Comparison of ENCODE assay signal across 8 mouse cellular contexts in the genomic region with DNA sequence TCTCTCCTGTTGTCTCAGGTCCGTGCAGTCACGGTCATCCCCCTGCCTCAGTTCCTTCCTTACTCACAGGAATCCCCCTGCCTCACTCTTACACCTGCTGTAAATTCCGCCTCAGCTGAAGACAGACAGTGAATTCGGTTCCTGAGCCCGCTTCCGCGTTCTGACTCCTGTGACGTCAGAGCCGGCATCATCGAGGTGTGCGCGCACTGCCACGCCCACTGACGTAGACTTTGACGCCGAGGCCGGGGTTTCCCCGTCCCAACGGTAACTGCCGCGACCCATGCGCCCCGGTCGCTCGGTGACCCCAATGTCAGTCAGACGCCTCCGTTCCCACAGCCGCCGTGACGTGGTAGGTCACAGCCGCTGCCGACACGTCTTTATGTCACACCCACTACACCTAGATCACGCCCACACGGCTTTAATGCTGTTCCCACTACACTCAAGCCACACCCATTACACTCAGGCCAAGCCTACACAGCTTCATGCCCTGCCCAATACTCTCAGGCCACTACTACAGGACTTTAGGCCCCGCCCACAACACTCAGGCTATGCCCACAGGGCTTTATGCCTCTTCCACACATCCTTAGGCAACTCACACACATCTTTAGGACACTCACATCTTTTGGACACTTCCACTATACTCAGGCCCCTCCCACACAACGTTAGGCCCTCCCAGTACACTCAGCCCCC.
DNase-seq lines count a peak whose midpoint lies in the region; ATAC-seq and TF ChIP-seq lines count a peak whose summit lies in the region.

No protein-coding gene starts in this region.

- TF ChIP-seq CTCF in liver, embryonic 14.5 days (IDR thresholded peaks at IDR 0.05; ENCODE audit: low read depth): no peak
- TF ChIP-seq CTCF in stomach, postnatal 0 days (IDR thresholded peaks at IDR 0.05; ENCODE audit: low read depth): no peak

- under 1% methylated on average over 37 of the region's 37 CpGs for WGBS in embryonic facial prominence, embryonic 12.5 days
- under 1% methylated on average over 37 of the region's 37 CpGs for WGBS in heart, embryonic 11.5 days (ENCODE audit: insufficient replicate concordance)
- under 1% methylated on average over 37 of the region's 37 CpGs for WGBS in kidney, embryonic 16.5 days
- WGBS in liver, embryonic 14.5 days (ENCODE audit: insufficient replicate concordance): under 1% methylated on average over 37 of the region's 37 CpGs
- under 1% methylated on average over 37 of the region's 37 CpGs for WGBS in stomach, postnatal 0 days

- 0 out of 2 replicates have a peak, but pooled peaks have one; percentile 10 for TF ChIP-seq EP300 in liver, embryonic 14.5 days (IDR thresholded peaks at IDR 0.05; ENCODE audit: low read depth)
- no peak for TF ChIP-seq EP300 in stomach, postnatal 0 days (optimal IDR thresholded peaks at IDR 0.05)

- no peaks in the 10 kb centered on the region for H3K36me3 ChIP-seq in embryonic facial prominence, embryonic 12.5 days
- no peaks in the 10 kb centered on the region for H3K36me3 ChIP-seq in heart, embryonic 11.5 days (ENCODE audit: control insufficient read depth, insufficient read depth, low read length)
- no peaks in the 10 kb centered on the region for H3K36me3 ChIP-seq in kidney, embryonic 16.5 days (ENCODE audit: insufficient read depth, low read length)
- no peaks in the 10 kb centered on the region for H3K36me3 ChIP-seq in liver, embryonic 14.5 days (replicated peaks; ENCODE audit: control insufficient read depth, insufficient read depth, low read depth)
- H3K36me3 ChIP-seq in stomach, postnatal 0 days (ENCODE audit: control insufficient read depth, insufficient read depth, low read length): no peaks in the 10 kb centered on the region

- ATAC-seq in embryonic facial prominence, embryonic 12.5 days (ENCODE audit: insufficient number of reproducible peaks, insufficient read depth, low FRiP score, low TSS enrichment): peak; percentile 72
- ATAC-seq in heart, embryonic 11.5 days (replicated peaks; ENCODE audit: insufficient number of reproducible peaks, low FRiP score, low TSS enrichment): peak; percentile 67
- peak; percentile 76 for ATAC-seq in kidney, embryonic 16.5 days (ENCODE audit: low FRiP score, low TSS enrichment)
- peak; percentile 50 for ATAC-seq in liver, embryonic 14.5 days (ENCODE audit: insufficient read depth)
- peak; percentile 80 for ATAC-seq in stomach, postnatal 0 days (ENCODE audit: low FRiP score, low TSS enrichment)

- peak overlapping the region; percentile 60 for H3K4me3 ChIP-seq in embryonic facial prominence, embryonic 12.5 days
- H3K4me3 ChIP-seq in heart, embryonic 11.5 days (ENCODE audit: low read depth, low read length): peak overlapping the region; percentile 72
- H3K4me3 ChIP-seq in kidney, embryonic 16.5 days (ENCODE audit: low read length): peak overlapping the region; percentile 69
- peak overlapping the region; percentile 71 to 88 for H3K4me3 ChIP-seq in liver, embryonic 14.5 days (ENCODE audit: insufficient read depth in 1 of 2, low read depth in 2 of 2, low read length in 2 of 2)
- peak overlapping the region; percentile 63 for H3K4me3 ChIP-seq in stomach, postnatal 0 days (ENCODE audit: low read depth, low read length)

- no peaks in the 10 kb centered on the region for H3K4me1 ChIP-seq in embryonic facial prominence, embryonic 12.5 days
- 0 out of 2 replicates have a peak, but pooled peaks cover 4% of the 10 kb centered on the region for H3K4me1 ChIP-seq in heart, embryonic 11.5 days (ENCODE audit: control insufficient read depth, insufficient read depth, low read length)
- H3K4me1 ChIP-seq in kidney, embryonic 16.5 days (ENCODE audit: insufficient read depth, low read length): peaks cover 3% of the 10 kb centered on the region; the same call in 1 of the 2 replicates
- peaks cover 5% of the 10 kb centered on the region in 2 experiments; a peak in 2 of 4 replicates for H3K4me1 ChIP-seq in liver, embryonic 14.5 days (replicated peaks; ENCODE audit: control insufficient read depth in 2 of 2, insufficient read depth in 2 of 2, low read length in 1 of 2)
- H3K4me1 ChIP-seq in stomach, postnatal 0 days (replicated peaks; ENCODE audit: control insufficient read depth, insufficient read depth): no peaks in the 10 kb centered on the region

- DNase-seq in B cell, adult 2 months: peak; percentile 98
- peak; percentile 91 for DNase-seq in adrenal gland, postnatal 14 days
- peak; percentile 50 to 81 (median 68) for DNase-seq in liver, embryonic 14.5 days (ENCODE audit: low read depth in 3 of 3, low spot score in 3 of 3)
- DNase-seq in natural killer cell, adult 2 months (ENCODE audit: low spot score in 2 of 2): peak; percentile 98
- DNase-seq in stomach, postnatal 0 days (ENCODE audit: low spot score): peak; percentile 92

- H3K9me3 ChIP-seq in embryonic facial prominence, embryonic 12.5 days: peaks cover 5% of the 10 kb centered on the region; the same call in 1 of the 2 replicates
- H3K9me3 ChIP-seq in heart, embryonic 11.5 days (replicated peaks; ENCODE audit: control insufficient read depth, low read length): peaks cover 13% of the 10 kb centered on the region
- peaks cover 14% of the 10 kb centered on the region for H3K9me3 ChIP-seq in kidney, embryonic 16.5 days (ENCODE audit: low read length)
- peaks cover 3% of the 10 kb centered on the region for H3K9me3 ChIP-seq in liver, embryonic 14.5 days (ENCODE audit: control insufficient read depth, low read length)
- H3K9me3 ChIP-seq in stomach, postnatal 0 days (ENCODE audit: control insufficient read depth, low read length): no peaks in the 10 kb centered on the region

- peak overlapping the region; percentile 49 for H3K4me2 ChIP-seq in embryonic facial prominence, embryonic 12.5 days (replicated peaks)
- H3K4me2 ChIP-seq in heart, embryonic 11.5 days: peak overlapping the region; percentile 63
- peak overlapping the region; percentile 54 for H3K4me2 ChIP-seq in kidney, embryonic 16.5 days (replicated peaks; ENCODE audit: low read depth, low read length)
- H3K4me2 ChIP-seq in liver, embryonic 14.5 days (ENCODE audit: low read depth): peak overlapping the region; percentile 89
- H3K4me2 ChIP-seq in stomach, postnatal 0 days (replicated peaks; ENCODE audit: low read depth): peak overlapping the region; percentile 64

- H3K27ac ChIP-seq in embryonic facial prominence, embryonic 12.5 days: peak overlapping the region; percentile 96
- peak overlapping the region; percentile 97 for H3K27ac ChIP-seq in heart, embryonic 11.5 days (ENCODE audit: low read depth, low read length)
- peak overlapping the region; percentile 99 for H3K27ac ChIP-seq in kidney, embryonic 16.5 days (ENCODE audit: low read length)
- H3K27ac ChIP-seq in liver, embryonic 14.5 days: peak overlapping the region; percentile 81
- peak overlapping the region; percentile 98 for H3K27ac ChIP-seq in stomach, postnatal 0 days (replicated peaks)

- no peaks in the 10 kb centered on the region for H3K27me3 ChIP-seq in embryonic facial prominence, embryonic 12.5 days
- H3K27me3 ChIP-seq in heart, embryonic 11.5 days (ENCODE audit: control insufficient read depth, insufficient read depth, low read length): no peaks in the 10 kb centered on the region
- no peaks in the 10 kb centered on the region for H3K27me3 ChIP-seq in kidney, embryonic 16.5 days (ENCODE audit: insufficient read depth, low read length)
- H3K27me3 ChIP-seq in liver, embryonic 14.5 days (ENCODE audit: control insufficient read depth, insufficient read depth, low read length): no peaks in the 10 kb centered on the region
- H3K27me3 ChIP-seq in stomach, postnatal 0 days (ENCODE audit: control insufficient read depth, insufficient read depth, low read length): no peaks in the 10 kb centered on the region

- peak overlapping the region; percentile 51 for H3K9ac ChIP-seq in embryonic facial prominence, embryonic 12.5 days
- H3K9ac ChIP-seq in heart, embryonic 11.5 days (ENCODE audit: low read depth, low read length): peak overlapping the region; percentile 88
- H3K9ac ChIP-seq in kidney, embryonic 16.5 days (replicated peaks; ENCODE audit: low read length): peak overlapping the region; percentile 84
- H3K9ac ChIP-seq in liver, embryonic 14.5 days (replicated peaks): peak overlapping the region; percentile 71
- peak overlapping the region; percentile 78 for H3K9ac ChIP-seq in stomach, postnatal 0 days (ENCODE audit: low read length)

Comparison
In these comparisons a context has a peak if more than half of its experiments do, and no peak if none do; other contexts are left out.
1. Peak in every context shown above with its lines: DNase-seq, ATAC-seq, H3K4me3 ChIP-seq and H3K27ac ChIP-seq.